Mouse (Mus musculus): ENCODE measurements around the gene Itch. TPM values are rescaled to one million over a fixed set of nuclear protein-coding genes. Genes with fewer than 3 reads are reported as not detected.

The Itch gene
- 13.4 and 25.0 TPM in 2 replicates for polyA plus RNA-seq (2015; fragmentation: Nextera tagmentation; extraction: Ambion mirVana)

DNA sequence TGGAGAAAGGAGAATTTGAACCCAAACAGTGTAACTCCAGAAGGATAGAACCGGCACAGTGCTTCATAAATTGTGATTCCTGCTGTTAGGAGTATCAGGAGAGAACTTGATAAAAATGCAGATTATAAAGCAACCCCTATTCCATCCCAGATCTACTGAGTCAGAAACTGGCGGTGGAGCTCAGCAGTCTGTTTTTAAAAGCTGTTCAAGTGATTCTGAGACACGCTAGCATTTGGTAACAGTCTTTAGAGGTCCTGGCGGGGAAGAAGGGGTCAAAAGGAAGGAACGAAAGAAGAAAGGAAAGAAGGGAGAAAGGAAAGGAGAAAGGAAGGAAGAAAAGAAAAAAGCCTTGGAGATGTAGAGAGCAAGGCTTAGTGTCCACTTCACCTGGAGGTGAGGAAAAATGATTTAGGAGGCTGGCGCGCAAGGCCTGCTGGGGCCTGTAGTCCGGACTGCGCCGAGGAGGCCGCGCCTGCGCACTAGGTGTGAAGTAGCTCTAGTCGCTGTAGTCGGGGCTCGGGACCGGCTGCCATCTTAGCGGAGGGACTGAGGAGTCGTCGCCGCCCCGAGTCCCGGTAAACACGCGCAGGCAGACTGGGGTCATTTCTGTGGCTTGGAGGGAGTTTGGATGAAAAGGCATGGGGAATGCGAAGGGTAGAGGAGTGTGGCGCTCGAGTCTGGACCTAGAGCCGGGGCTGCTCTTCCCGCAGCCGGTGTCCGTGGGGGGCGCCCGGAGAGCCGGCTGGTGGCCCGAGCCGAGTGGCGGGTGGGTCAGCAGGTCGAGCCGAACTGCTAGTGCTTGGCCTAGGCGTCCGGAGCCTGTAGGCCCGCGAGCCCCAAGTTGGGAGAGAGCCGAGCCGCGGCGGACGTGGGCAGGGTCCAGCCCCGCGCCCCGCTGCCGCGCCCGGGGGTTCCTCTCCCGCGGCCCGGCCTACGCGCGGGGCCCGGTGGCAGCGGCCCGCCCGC is at the start of gene Itch:
Gene Itch, plus strand, starts transcription at position 499 of the 966 bp plus-strand sequence.

DNA sequence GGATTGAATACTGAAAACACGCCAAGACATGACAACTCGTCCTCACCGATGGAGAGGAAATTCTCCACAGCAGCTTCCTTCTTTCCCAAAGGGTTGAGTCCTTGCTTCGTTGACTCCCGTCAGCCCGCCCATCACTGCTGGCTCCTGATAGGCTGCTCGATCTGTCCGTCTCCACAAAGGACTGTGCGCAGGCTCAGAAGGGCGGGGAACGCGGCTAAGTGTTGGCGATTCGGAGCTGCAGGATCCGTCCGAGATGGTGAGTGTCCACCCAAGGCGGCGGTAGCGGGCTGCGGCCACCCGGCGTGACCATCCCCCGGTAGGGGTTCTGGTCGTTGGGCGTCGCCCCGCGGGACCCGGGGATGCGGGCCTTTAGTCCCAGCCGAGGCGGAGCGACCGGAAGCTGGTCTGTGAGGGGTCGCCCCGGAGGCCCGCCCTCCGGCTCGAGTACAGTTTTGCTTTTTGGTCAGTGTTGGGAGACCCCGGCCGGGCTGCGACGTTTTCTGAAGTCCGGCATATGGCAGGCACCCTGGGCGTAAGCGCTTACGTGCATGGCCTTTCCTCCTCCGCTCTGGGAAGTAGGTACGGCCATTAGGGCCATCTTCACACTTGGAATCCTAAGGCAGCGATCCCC is 103.2 kb downstream of the Itch start, which contains the start of gene Dynlrb1:
Gene Dynlrb1, plus strand, starts transcription at position 172 of the 631 bp plus-strand sequence.

DNA sequence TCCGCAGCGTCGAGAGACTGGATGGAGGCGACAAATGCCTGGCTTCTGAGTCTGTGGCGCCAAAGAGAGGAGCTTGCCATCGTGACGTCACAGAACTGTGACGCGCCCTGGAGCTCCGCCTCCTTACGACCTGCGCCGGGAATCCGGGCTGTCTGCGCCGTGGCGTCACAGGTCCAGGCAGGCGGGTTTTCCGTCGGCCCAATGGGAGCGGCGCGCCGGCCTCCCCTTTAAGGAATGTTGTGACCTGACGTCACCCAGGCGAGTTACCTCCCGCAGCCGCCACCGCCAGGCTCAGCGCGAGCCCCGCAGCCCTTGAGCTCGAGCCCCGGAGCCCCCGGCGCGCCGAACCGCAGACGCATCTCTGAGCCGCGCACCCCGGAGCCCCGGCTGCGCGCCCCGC is 142.9 kb downstream of the Itch start, which contains the start of gene Map1lc3a:
Gene Map1lc3a, plus strand, starts transcription at position 103 of the 400 bp plus-strand sequence.

Other genes with a start within 250 kb of the Itch start
- gene Eif2s2, start 240.6 kb upstream of the Itch start, polyA plus RNA-seq (2015; fragmentation: Nextera tagmentation; extraction: Ambion mirVana), result 115 and 163 TPM in 2 replicates
- 1.9 and 4.6 TPM in 2 replicates for gene Gm14226, start 115.2 kb upstream of the Itch start, polyA plus RNA-seq (2015; fragmentation: Nextera tagmentation; extraction: Ambion mirVana)
- 68.4 and 77.0 TPM in 2 replicates for gene Ahcy, start 59.0 kb upstream of the Itch start, polyA plus RNA-seq (2015; fragmentation: Nextera tagmentation; extraction: Ambion mirVana)
- 606 and 650 TPM in 2 replicates for gene Dynlrb1, start 103.0 kb downstream of the Itch start, polyA plus RNA-seq (2015; fragmentation: Nextera tagmentation; extraction: Ambion mirVana)
- gene Map1lc3a, start 142.8 kb downstream of the Itch start, polyA plus RNA-seq (2015; fragmentation: Nextera tagmentation; extraction: Ambion mirVana), result 674 and 990 TPM in 2 replicates
- gene Pigu, start 223.9 kb downstream of the Itch start, polyA plus RNA-seq (2015; fragmentation: Nextera tagmentation; extraction: Ambion mirVana), result 31.0 and 42.6 TPM in 2 replicates
- 24.2 and 41.8 TPM in 2 replicates for gene Trp53inp2, start 247.6 kb downstream of the Itch start, polyA plus RNA-seq (2015; fragmentation: Nextera tagmentation; extraction: Ambion mirVana)